In the genomic region with DNA sequence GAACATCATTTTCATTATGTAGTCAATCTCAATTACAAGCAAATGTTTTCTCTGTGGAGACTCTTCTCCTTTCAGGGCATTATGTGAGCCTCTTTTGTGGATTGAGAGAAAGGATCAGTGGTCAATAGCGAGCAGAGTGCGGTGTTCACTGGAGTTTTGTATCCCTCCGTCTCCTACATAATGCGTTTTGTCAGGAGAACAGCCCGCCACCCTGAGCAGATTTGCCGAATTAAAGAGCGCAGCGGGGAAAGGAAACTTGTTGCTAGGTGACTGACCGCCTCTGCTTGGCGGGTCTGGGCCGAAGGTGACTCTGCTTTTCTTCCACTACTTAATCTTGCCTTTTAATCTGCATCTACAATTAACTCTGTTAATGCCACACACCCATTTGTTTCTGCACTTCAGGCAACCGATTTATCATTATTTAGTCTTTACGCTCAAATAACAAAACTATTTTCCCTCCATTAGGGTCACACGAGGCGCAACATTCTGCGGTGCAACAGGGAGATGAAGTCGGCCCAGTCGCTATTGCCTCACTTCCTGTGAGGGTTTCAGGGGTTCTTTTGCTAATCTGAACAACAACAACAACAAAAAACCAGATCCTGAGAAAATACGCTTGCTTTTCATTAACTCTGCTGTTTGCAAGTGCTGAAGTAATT, we compare ENCODE assay signal across 9 mouse cellular contexts.
DNase-seq lines count a peak whose midpoint lies in the region; ATAC-seq and TF ChIP-seq lines count a peak whose summit lies in the region.
"Had no signal": no experiment of that assay in that cellular context is flagged by ENCODE, and none has a peak within 500 bp of the region (broad histone marks: within the 10 kb centered on the region; RNA-seq: fewer than 3 reads in every experiment).

No protein-coding gene starts in this region.

- no peaks in the 10 kb centered on the region for H3K9me3 ChIP-seq in lung, embryonic 14.5 days (ENCODE audit: low read depth, low read length)
- H3K9me3 ChIP-seq in embryonic facial prominence, embryonic 15.5 days (replicated peaks), result 0 out of 2 replicates have a peak, but pooled peaks cover 3% of the 10 kb centered on the region
- H3K9me3 ChIP-seq in limb, embryonic 14.5 days (ENCODE audit: control insufficient read depth, low read length), result peaks cover 4% of the 10 kb centered on the region; the same call in 1 of the 2 replicates

- no peaks in the 10 kb centered on the region for H3K4me1 ChIP-seq in lung, embryonic 14.5 days (ENCODE audit: insufficient read depth)
- H3K4me1 ChIP-seq in embryonic facial prominence, embryonic 15.5 days, result peaks cover 10% of the 10 kb centered on the region
- H3K4me1 ChIP-seq in limb, embryonic 14.5 days (ENCODE audit: control insufficient read depth, insufficient read depth, low read length), result 0 out of 2 replicates have a peak, but pooled peaks cover 3% of the 10 kb centered on the region

- TF ChIP-seq CTCF in lung, embryonic 14.5 days (IDR thresholded peaks at IDR 0.05; ENCODE audit: low read depth), result no peak

- 6% methylated on average over 19 of the region's 19 CpGs for WGBS in lung, embryonic 14.5 days
- WGBS in embryonic facial prominence, embryonic 15.5 days, result 4% methylated on average over 19 of the region's 19 CpGs
- 7% methylated on average over 19 of the region's 19 CpGs for WGBS in limb, embryonic 14.5 days

- H3K9ac ChIP-seq in lung, embryonic 14.5 days, result no peak overlapping the region
- H3K9ac ChIP-seq in embryonic facial prominence, embryonic 15.5 days, result no peak overlapping the region
- H3K9ac ChIP-seq in limb, embryonic 14.5 days (ENCODE audit: low read depth, low read length, severe bottlenecking), result no peak overlapping the region

- no peaks in the 10 kb centered on the region for H3K36me3 ChIP-seq in lung, embryonic 14.5 days (ENCODE audit: insufficient read depth)
- H3K36me3 ChIP-seq in embryonic facial prominence, embryonic 15.5 days, result no peaks in the 10 kb centered on the region
- H3K36me3 ChIP-seq in limb, embryonic 14.5 days (ENCODE audit: control insufficient read depth, insufficient read depth, low read length), result no peaks in the 10 kb centered on the region

- peak overlapping the region; percentile 24 for H3K4me2 ChIP-seq in lung, embryonic 14.5 days
- H3K4me2 ChIP-seq in embryonic facial prominence, embryonic 15.5 days (replicated peaks), result peak overlapping the region; percentile 30
- H3K4me2 ChIP-seq in limb, embryonic 14.5 days (replicated peaks; ENCODE audit: low read depth, low read length, severe bottlenecking), result peak overlapping the region; percentile 17; the same call in 1 of the 2 replicates

- ATAC-seq in lung, embryonic 14.5 days (ENCODE audit: insufficient read depth), result no peak
- ATAC-seq in embryonic facial prominence, embryonic 15.5 days (ENCODE audit: insufficient number of reproducible peaks, low FRiP score, low TSS enrichment, low read depth), result no peak
- no peak for ATAC-seq in limb, embryonic 14.5 days (ENCODE audit: low FRiP score, low read depth)
- no peak for ATAC-seq in activated CD4-positive, CD25-positive, alpha-beta regulatory T cell, adult 4 months

- no peak for TF ChIP-seq POLR2A in limb, embryonic 14.5 days (IDR thresholded peaks at IDR 0.05; ENCODE audit: borderline replicate concordance, extremely low read depth, insufficient read depth, insufficient read length)

- DNase-seq in lung, embryonic 14.5 days, result peak; percentile 55
- DNase-seq in lung, postnatal 4 days, result no peak
- peak; percentile 25 for DNase-seq in limb, embryonic 14.5 days (ENCODE audit: low spot score)
- peak; percentile 86 for DNase-seq in retina, postnatal 1 day
- DNase-seq in thymus, postnatal 4 days, result no peak
- DNase-seq in urinary bladder, postnatal 36 days (ENCODE audit: low spot score in 2 of 2), result no peak
- DNase-seq: lung, postnatal 36 days had no signal

- H3K27me3 ChIP-seq in lung, embryonic 14.5 days (ENCODE audit: insufficient read depth, low read length), result peaks cover 44% of the 10 kb centered on the region
- peaks cover 51% of the 10 kb centered on the region for H3K27me3 ChIP-seq in embryonic facial prominence, embryonic 15.5 days
- H3K27me3 ChIP-seq in limb, embryonic 14.5 days (ENCODE audit: control insufficient read depth, insufficient read depth, low read length), result peaks cover 34% of the 10 kb centered on the region

- H3K4me3 ChIP-seq in lung, embryonic 14.5 days (ENCODE audit: low read depth, low read length), result 0 out of 2 replicates have a peak overlapping the region, but pooled peaks have one; percentile 5
- H3K4me3 ChIP-seq in embryonic facial prominence, embryonic 15.5 days (replicated peaks), result peak overlapping the region; percentile 14
- H3K4me3 ChIP-seq in limb, embryonic 14.5 days (replicated peaks; ENCODE audit: low read length), result 0 out of 2 replicates have a peak overlapping the region, but pooled peaks have one; percentile 4

- no peak overlapping the region for H3K27ac ChIP-seq in lung, embryonic 14.5 days (ENCODE audit: low read depth)
- no peak overlapping the region for H3K27ac ChIP-seq in embryonic facial prominence, embryonic 15.5 days (replicated peaks)
- H3K27ac ChIP-seq in limb, embryonic 14.5 days (replicated peaks; ENCODE audit: low read depth, low read length), result no peak overlapping the region

Comparison
In these comparisons a context has a peak if more than half of its experiments do, and no peak if none do; other contexts are left out.
1. DNase-seq: peak in lung, embryonic 14.5 days (single experiment), limb, embryonic 14.5 days (single experiment) and retina, postnatal 1 day (single experiment); none in lung, postnatal 4 days (0 of 2), thymus, postnatal 4 days (single experiment) and urinary bladder, postnatal 36 days (0 of 2).
2. Peak in every context shown above with its lines, with median percentiles within 50 percentile points of each other: H3K4me2 ChIP-seq and H3K4me3 ChIP-seq.